Mouse (Mus musculus) neural tube, embryonic 14.5 days (tissue): ENCODE results near the gene Olfr709-ps1. TPM values are rescaled to one million over a fixed set of nuclear protein-coding genes. Genes with fewer than 3 reads are reported as not detected.

Source experiments
- ATAC-seq: fragments of 200-750 bp; cut with Nextera tagmentation; 2 replicates; pipeline ENCODE4 v1.8.0; 2017; ENCODE audit warnings: low read depth, mild to moderate bottlenecking, moderate TSS enrichment, moderate library complexity
- H3K27ac ChIP-seq: fragments of 300-500 bp; sonication (generic); 2 replicates; pipeline ENCODE4 v1.5.1; 2014; ENCODE audit warnings: low read depth, mild to moderate bottlenecking, control low read depth, low read length, moderate library complexity, mixed read lengths
- H3K27me3 ChIP-seq: fragments of 300-500 bp; sonication (generic); 2 replicates; pipeline ENCODE4 v1.6.1; 2014; ENCODE audit warnings: low read length; ENCODE audit not compliant: control insufficient read depth, insufficient read depth
- H3K36me3 ChIP-seq: fragments of 300-500 bp; sonication (generic); 2 replicates; pipeline ENCODE4 v1.6.1; 2014; ENCODE audit warnings: low read length, mixed read lengths; ENCODE audit not compliant: control insufficient read depth, insufficient read depth
- H3K4me1 ChIP-seq: fragments of 300-500 bp; sonication (generic); 2 replicates; pipeline ENCODE4 v1.6.1; 2014; ENCODE audit warnings: low read length; ENCODE audit not compliant: control insufficient read depth, insufficient read depth
- H3K4me2 ChIP-seq: fragments of 300-500 bp; sonication (generic); 2 replicates; pipeline ENCODE4 v1.6.1; 2014; ENCODE audit warnings: mild to moderate bottlenecking, low read depth, low read length, control low read depth
- H3K4me3 ChIP-seq: fragments of 300-500 bp; sonication (generic); 2 replicates; pipeline ENCODE4 v1.5.1; 2014; ENCODE audit warnings: low read depth, low read length, control low read depth, mixed read lengths
- H3K9ac ChIP-seq: fragments of 300-500 bp; sonication (generic); replicated peaks from 2 replicates; pipeline ENCODE4 v1.6.1; 2014; ENCODE audit warnings: low read depth, mild to moderate bottlenecking, control low read depth, low read length, mixed read lengths
- H3K9me3 ChIP-seq: fragments of 300-500 bp; sonication (generic); 2 replicates; pipeline ENCODE4 v1.6.1; 2016; ENCODE audit warnings: low read length; ENCODE audit not compliant: control insufficient read depth
- WGBS: fragments of 180-500 bp; shearing (Covaris S2); extraction: QIAGEN DNeasy Blood & Tissue Kit; methylation state at CpG from one replicate; pipeline ENCODE4 v1.1.7; 2014; 5-methylcytosine and 5-hydroxymethylcytosine counted together
- polyA plus RNA-seq: library from polyadenylated mRNA; unstranded; fragments of >200 nt; fragmentation: Nextera tagmentation; extraction: Ambion mirVana; gene quantifications from 2 replicates; pipeline ENCODE4 v1.2.1, GENCODE M21; 2014

Olfr709-ps1 gene
- polyA plus RNA-seq, 1 experiment from 2014 or later = not detected

- Histone ChIP-seq H3K4me3 (no peak within 1 kb of the TSS), H3K9ac (no peak within 1 kb of the TSS), H3K4me1 (no peaks in the 10 kb centered on the region), H3K4me2 (no peak within 1 kb of the TSS), H3K27me3 (no peaks in the 10 kb centered on the region), H3K27ac (no peak within 1 kb of the TSS), H3K36me3 (no peaks in the 10 kb centered on the region), H3K9me3 (no peaks in the 10 kb centered on the region)
- ATAC-seq = no peak
- 84% methylated on average over 3 of the region's 3 CpGs for WGBS
Measured at GRCm38 (mm10) chr7:106876791-106877190, 55.2 kb downstream of the Olfr709-ps1 start, which contains the start of gene Olfr705. TSS of gene Olfr705 (minus strand) at chr7:106876891.

Other genes with a start within 250 kb of the Olfr709-ps1 start
- gene Olfr694, start 240.4 kb downstream of the Olfr709-ps1 start, polyA plus RNA-seq = not detected in 2 replicates
- not detected in 2 replicates for gene Olfr695, start 215.8 kb downstream of the Olfr709-ps1 start, polyA plus RNA-seq
- not detected in 2 replicates for gene Olfr697, start 189.8 kb downstream of the Olfr709-ps1 start, polyA plus RNA-seq
- not detected in 2 replicates for gene Olfr698, start 176.8 kb downstream of the Olfr709-ps1 start, polyA plus RNA-seq
- not detected in 2 replicates for gene Olfr699, start 139.0 kb downstream of the Olfr709-ps1 start, polyA plus RNA-seq
- not detected in 2 replicates for gene Olfr700, start 123.4 kb downstream of the Olfr709-ps1 start, polyA plus RNA-seq
- not detected in 2 replicates for gene Olfr701, start 118.1 kb downstream of the Olfr709-ps1 start, polyA plus RNA-seq
- gene Olfr702, start 98.3 kb downstream of the Olfr709-ps1 start, polyA plus RNA-seq = not detected in 2 replicates
- not detected in 2 replicates for gene Olfr703, start 88.9 kb downstream of the Olfr709-ps1 start, polyA plus RNA-seq
- not detected in 2 replicates for gene Olfr704, start 69.0 kb downstream of the Olfr709-ps1 start, polyA plus RNA-seq
- gene Olfr705, start 55.3 kb downstream of the Olfr709-ps1 start, polyA plus RNA-seq = not detected in 2 replicates
- not detected in 2 replicates for gene Olfr706, start 44.1 kb downstream of the Olfr709-ps1 start, polyA plus RNA-seq
- not detected in 2 replicates for gene Olfr707, start 31.0 kb downstream of the Olfr709-ps1 start, polyA plus RNA-seq
- not detected in 2 replicates for gene Olfr1532-ps1, start 24.2 kb downstream of the Olfr709-ps1 start, polyA plus RNA-seq
- not detected in 2 replicates for gene Olfr710, start 16.1 kb upstream of the Olfr709-ps1 start, polyA plus RNA-seq
- not detected in 2 replicates for gene Olfr6, start 31.7 kb upstream of the Olfr709-ps1 start, polyA plus RNA-seq
- not detected in 2 replicates for gene Olfr711, start 43.2 kb upstream of the Olfr709-ps1 start, polyA plus RNA-seq
- gene Olfr2, start 73.9 kb upstream of the Olfr709-ps1 start, polyA plus RNA-seq = not detected in 2 replicates
- gene Olfr713, start 99.0 kb upstream of the Olfr709-ps1 start, polyA plus RNA-seq = not detected in 2 replicates
- not detected in 2 replicates for gene Olfr714, start 138.8 kb upstream of the Olfr709-ps1 start, polyA plus RNA-seq
- gene Olfr17, start 161.0 kb upstream of the Olfr709-ps1 start, polyA plus RNA-seq = not detected in 2 replicates
- not detected in 2 replicates for gene Olfr715b, start 178.2 kb upstream of the Olfr709-ps1 start, polyA plus RNA-seq
- gene Olfr715, start 198.9 kb upstream of the Olfr709-ps1 start, polyA plus RNA-seq = not detected in 2 replicates
- not detected in 2 replicates for gene Olfr716, start 206.1 kb upstream of the Olfr709-ps1 start, polyA plus RNA-seq
- not detected in 2 replicates for gene Nlrp14, start 234.8 kb upstream of the Olfr709-ps1 start, polyA plus RNA-seq